Comparison of ENCODE assay signal across 8 mouse cellular contexts in genomic region chr14:44989751-44990150, GRCm38 (mm10). TPM values are rescaled to one million over a fixed set of nuclear protein-coding genes. Genes with fewer than 3 reads are reported as not detected.
DNase-seq lines count a peak whose midpoint lies in the region; ATAC-seq and TF ChIP-seq lines count a peak whose summit lies in the region.

No protein-coding gene starts in this region.

- peaks cover 7% of the 10 kb centered on the region for H3K27me3 ChIP-seq in liver, adult 2 months (ENCODE audit: control insufficient read depth, insufficient read depth, low read length)
- peaks cover 39% of the 10 kb centered on the region for H3K27me3 ChIP-seq in embryonic facial prominence, embryonic 10.5 days (replicated peaks; ENCODE audit: low read depth, poor library complexity, severe bottlenecking)
- peaks cover 7% of the 10 kb centered on the region; the same call in 1 of the 2 replicates for H3K27me3 ChIP-seq in intestine, embryonic 16.5 days (replicated peaks; ENCODE audit: control insufficient read depth, insufficient read depth, low read length)
- peaks cover 15% of the 10 kb centered on the region for H3K27me3 ChIP-seq in neural tube, embryonic 12.5 days (replicated peaks)

- TF ChIP-seq POLR2A in liver, adult 2 months (IDR thresholded peaks at IDR 0.05; ENCODE audit: extremely low read depth, insufficient read depth, low read length), result no peak

- 22% methylated on average over 4 of the region's 4 CpGs for WGBS in liver, adult 2 months
- 31% methylated on average over 4 of the region's 4 CpGs for WGBS in embryonic facial prominence, embryonic 10.5 days
- 47% methylated on average over 4 of the region's 4 CpGs for WGBS in intestine, embryonic 16.5 days
- 25% methylated on average over 4 of the region's 4 CpGs for WGBS in neural tube, embryonic 12.5 days

- no peaks in the 10 kb centered on the region for H3K36me3 ChIP-seq in liver, adult 2 months (ENCODE audit: control insufficient read depth, insufficient read depth, low read length)
- H3K36me3 ChIP-seq in embryonic facial prominence, embryonic 10.5 days (replicated peaks), result no peaks in the 10 kb centered on the region
- no peaks in the 10 kb centered on the region for H3K36me3 ChIP-seq in intestine, embryonic 16.5 days (ENCODE audit: control insufficient read depth, insufficient read depth, low read length)
- H3K36me3 ChIP-seq in neural tube, embryonic 12.5 days, result no peaks in the 10 kb centered on the region

- DNase-seq in liver, adult 2 months (ENCODE audit: extremely low read depth, low read depth, low spot score), result no peak
- no peak for DNase-seq in liver
- no peak for DNase-seq in embryonic facial prominence, embryonic 10.5 days (ENCODE audit: low spot score)
- no peak for DNase-seq in right cerebral cortex, postnatal 10 days (ENCODE audit: low spot score in 2 of 2)
- DNase-seq in frontal cortex, postnatal 36 days (ENCODE audit: low spot score in 2 of 2), result no peak

- peak overlapping the region; percentile 78 for H3K9ac ChIP-seq in liver, adult 2 months (ENCODE audit: low read depth, low read length)
- H3K9ac ChIP-seq in intestine, embryonic 16.5 days (ENCODE audit: low read depth, low read length), result peak overlapping the region; percentile 53
- peak overlapping the region; percentile 36 for H3K9ac ChIP-seq in neural tube, embryonic 12.5 days

- peak overlapping the region; percentile 76 for H3K4me3 ChIP-seq in liver, adult 2 months (ENCODE audit: insufficient read depth, low read depth, low read length)
- H3K4me3 ChIP-seq in embryonic facial prominence, embryonic 10.5 days, result peak overlapping the region; percentile 61
- H3K4me3 ChIP-seq in intestine, embryonic 16.5 days (ENCODE audit: low read length), result peak overlapping the region; percentile 58
- peak overlapping the region; percentile 45 for H3K4me3 ChIP-seq in neural tube, embryonic 12.5 days

- H3K4me2 ChIP-seq in intestine, embryonic 16.5 days (ENCODE audit: low read depth, low read length), result peak overlapping the region; percentile 93
- peak overlapping the region; percentile 90 for H3K4me2 ChIP-seq in neural tube, embryonic 12.5 days (replicated peaks)

- H3K4me1 ChIP-seq in liver, adult 2 months (ENCODE audit: control insufficient read depth, insufficient read depth, low read length), result no peaks in the 10 kb centered on the region
- peaks cover 16% of the 10 kb centered on the region for H3K4me1 ChIP-seq in embryonic facial prominence, embryonic 10.5 days
- H3K4me1 ChIP-seq in intestine, embryonic 16.5 days (ENCODE audit: control insufficient read depth, insufficient read depth, low read length), result peaks cover 9% of the 10 kb centered on the region
- 0 out of 2 replicates have a peak, but pooled peaks cover 4% of the 10 kb centered on the region for H3K4me1 ChIP-seq in neural tube, embryonic 12.5 days

- ATAC-seq in intestine, embryonic 16.5 days, result no peak
- no peak for ATAC-seq in neural tube, embryonic 12.5 days (ENCODE audit: low FRiP score, low read depth)
- no peak for ATAC-seq in cerebellum, adult (ENCODE audit: insufficient number of reproducible peaks, low FRiP score, low TSS enrichment)

- H3K27ac ChIP-seq in liver, adult 2 months (replicated peaks; ENCODE audit: insufficient read depth, low read depth, low read length), result peak overlapping the region; percentile 67; the same call in 1 of the 2 replicates
- no peak overlapping the region for H3K27ac ChIP-seq in embryonic facial prominence, embryonic 10.5 days (replicated peaks)
- no peak overlapping the region for H3K27ac ChIP-seq in intestine, embryonic 16.5 days (ENCODE audit: low read length)
- H3K27ac ChIP-seq in neural tube, embryonic 12.5 days, result no peak overlapping the region

- H3K9me3 ChIP-seq in embryonic facial prominence, embryonic 10.5 days, result no peaks in the 10 kb centered on the region
- H3K9me3 ChIP-seq in intestine, embryonic 16.5 days (ENCODE audit: control insufficient read depth, low read length), result no peaks in the 10 kb centered on the region
- no peaks in the 10 kb centered on the region for H3K9me3 ChIP-seq in neural tube, embryonic 12.5 days

- no peak for TF ChIP-seq CTCF in liver, adult 2 months (IDR thresholded peaks at IDR 0.05; ENCODE audit: low read depth, low read length)

- no peaks in the 10 kb centered on the region for H3K79me2 ChIP-seq in liver, adult 2 months (ENCODE audit: control insufficient read depth, insufficient read depth, low read length)

RNA-seq across cellular contexts. Expression of gene Ptger2, which starts 1.8 kb away (rescaled TPM):
- total RNA-seq in liver, adult 2 months (2014; rRNA removed), result 1.0 and 1.2 TPM in 2 replicates
- 0.93 and 1.1 TPM in 2 replicates for polyA plus RNA-seq in liver, adult 2 months (2012; rRNA removed)
- 0.04 and 0.08 TPM in 2 replicates for polyA plus RNA-seq in embryonic facial prominence, embryonic 10.5 days (2016; fragmentation: Nextera tagmentation; extraction: Ambion mirVana)
- polyA plus RNA-seq in intestine, embryonic 16.5 days (2015; fragmentation: Nextera tagmentation; extraction: Ambion mirVana), result 1.3 and 1.5 TPM in 2 replicates
- 0.48 and 0.84 TPM in 2 replicates for polyA plus RNA-seq in neural tube, embryonic 12.5 days (2016; fragmentation: Nextera tagmentation; extraction: Ambion mirVana)
